19 mouse cellular contexts compared by ENCODE assay signal in the genomic region with DNA sequence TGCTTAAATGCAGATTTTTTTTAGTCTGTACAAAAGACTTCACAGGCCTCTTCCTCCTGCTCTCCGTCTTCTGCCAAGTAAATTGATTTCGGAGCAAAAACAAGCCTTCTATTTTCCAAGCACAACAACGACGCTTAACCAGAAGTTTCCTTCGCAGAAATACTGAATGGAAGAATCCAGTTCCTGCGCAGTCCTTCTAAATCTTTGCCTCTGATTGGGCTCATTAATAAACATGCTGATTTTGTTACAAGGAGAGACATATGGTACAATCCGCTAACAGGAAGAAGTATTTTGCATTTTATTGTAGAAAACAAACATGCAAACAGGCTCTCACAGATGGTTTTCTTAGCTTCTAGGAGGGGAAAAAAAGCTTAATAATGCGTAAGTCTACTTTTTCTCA.
"Had no signal": no experiment of that assay in that cellular context is flagged by ENCODE, and none has a peak within 500 bp of the region (broad histone marks: within the 10 kb centered on the region; RNA-seq: fewer than 3 reads in every experiment).

No protein-coding gene starts in this region.

- H3K4me2 ChIP-seq: limb, embryonic 12.5 days; limb, embryonic 15.5 days; liver, embryonic 11.5 days; lung, embryonic 14.5 days; midbrain, embryonic 12.5 days; midbrain, embryonic 15.5 days; neural tube, embryonic 12.5 days; neural tube, embryonic 15.5 days; stomach, embryonic 15.5 days had no signal

- DNase-seq: kidney, postnatal 25 days; left cerebral cortex, postnatal 4 days; liver, postnatal 0 days; lung, embryonic 14.5 days; right cerebral cortex, postnatal 25 days; spleen, adult 18-20 months; thymus, postnatal 36 days had no signal

- H3K4me3 ChIP-seq: limb, embryonic 12.5 days; limb, embryonic 15.5 days; midbrain, embryonic 12.5 days; midbrain, embryonic 15.5 days; neural tube, embryonic 12.5 days; neural tube, embryonic 15.5 days; stomach, embryonic 15.5 days had no signal

- H3K36me3 ChIP-seq: limb, embryonic 15.5 days; midbrain, embryonic 12.5 days; midbrain, embryonic 15.5 days; neural tube, embryonic 12.5 days; neural tube, embryonic 15.5 days; stomach, embryonic 15.5 days had no signal

- H3K9ac ChIP-seq: limb, embryonic 12.5 days; limb, embryonic 15.5 days; liver, embryonic 14.5 days; liver, postnatal 0 days; lung, embryonic 14.5 days; midbrain, embryonic 12.5 days; midbrain, embryonic 15.5 days; neural tube, embryonic 12.5 days; neural tube, embryonic 15.5 days; stomach, embryonic 15.5 days had no signal

- ATAC-seq: liver, postnatal 0 days; lung, postnatal 0 days; midbrain, embryonic 15.5 days had no signal

- H3K27ac ChIP-seq: kidney, postnatal 0 days; limb, embryonic 12.5 days; limb, embryonic 15.5 days; liver, embryonic 14.5 days; macrophage; midbrain, embryonic 12.5 days; midbrain, embryonic 15.5 days; neural tube, embryonic 12.5 days; neural tube, embryonic 15.5 days; stomach, embryonic 15.5 days had no signal

- H3K9me3 ChIP-seq: limb, embryonic 15.5 days; midbrain, embryonic 12.5 days; midbrain, embryonic 15.5 days; neural tube, embryonic 12.5 days; neural tube, embryonic 15.5 days; stomach, embryonic 15.5 days had no signal

- H3K4me1 ChIP-seq: limb, embryonic 12.5 days; limb, embryonic 15.5 days; neural tube, embryonic 12.5 days; stomach, embryonic 15.5 days had no signal

- H3K27me3 ChIP-seq: limb, embryonic 12.5 days; limb, embryonic 15.5 days; midbrain, embryonic 15.5 days; neural tube, embryonic 12.5 days; neural tube, embryonic 15.5 days; stomach, embryonic 15.5 days had no signal
